Mouse (Mus musculus): ENCODE measurements around the gene Cpm. TPM values are rescaled to one million over a fixed set of nuclear protein-coding genes. Genes with fewer than 3 reads are reported as not detected.

Gene Cpm
- polyA plus RNA-seq, 1 experiment from 2014 or later, result 57.7 TPM

DNA sequence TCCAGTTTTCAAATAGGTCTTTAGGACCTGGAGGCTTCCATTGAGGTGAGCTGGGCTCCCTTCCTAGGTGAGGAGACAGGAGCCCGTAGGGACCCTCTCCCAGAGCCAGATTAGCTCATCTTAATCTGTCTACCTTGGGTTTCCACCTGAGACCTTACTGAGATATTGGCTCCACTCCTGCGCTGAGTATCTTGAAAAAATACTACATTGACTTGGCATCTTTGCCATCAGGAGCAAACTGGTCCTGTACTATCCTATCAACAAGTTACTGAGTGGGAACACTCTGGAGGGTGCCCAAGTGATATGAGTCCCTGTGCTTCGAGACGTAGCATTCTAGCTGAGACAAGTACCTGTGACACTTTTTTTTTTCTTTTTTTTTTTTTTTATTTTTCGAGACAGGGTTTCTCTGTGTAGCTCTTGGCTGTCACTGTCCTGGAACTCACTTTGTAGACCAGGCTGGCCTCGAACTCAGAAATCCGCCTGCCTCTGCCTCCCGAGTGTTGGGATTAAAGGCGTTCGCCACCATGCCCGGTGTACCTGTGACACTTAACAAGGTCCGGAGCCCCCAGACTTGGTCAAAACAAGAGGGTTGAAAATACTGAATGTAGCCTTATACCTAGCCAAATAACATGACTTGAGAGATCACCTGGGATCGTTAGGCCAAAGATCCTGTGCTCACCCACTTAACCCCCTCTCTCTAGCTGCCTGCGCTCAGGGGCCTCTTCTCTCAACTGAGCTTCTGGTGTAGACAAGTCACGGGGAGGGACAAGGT, 13.4 kb downstream of the Cpm start:
- Histone ChIP-seq H3K9ac (no peak overlapping the region), H3K4me3 (replicated peaks) (no peak overlapping the region), H3K27ac (no peak overlapping the region), H3K27me3 (replicated peaks) (no peaks in the 10 kb centered on the region), H3K4me2 (no peak overlapping the region), H3K9me3 (no peaks in the 10 kb centered on the region), H3K36me3 (no peaks in the 10 kb centered on the region), H3K4me1 (no peaks in the 10 kb centered on the region; the same call in 1 of the 2 replicates)
- 90% methylated on average over 15 of the region's 15 CpGs for WGBS
- ATAC-seq (ENCODE audit: insufficient read depth, low FRiP score, low read depth), result no peak

- H3K4me2 ChIP-seq, result no peak overlapping the region
- ATAC-seq (ENCODE audit: insufficient read depth, low FRiP score, low read depth), result no peak
- H3K27ac ChIP-seq, result no peak overlapping the region
- no peak overlapping the region for H3K4me3 ChIP-seq (replicated peaks)
- no peaks in the 10 kb centered on the region for H3K27me3 ChIP-seq (replicated peaks)
- H3K36me3 ChIP-seq, result no peaks in the 10 kb centered on the region
- 68% methylated on average over 6 of the region's 6 CpGs for WGBS
- H3K4me1 ChIP-seq, result no peaks in the 10 kb centered on the region; the same call in 1 of the 2 replicates
- no peak overlapping the region for H3K9ac ChIP-seq
- H3K9me3 ChIP-seq, result no peaks in the 10 kb centered on the region
Observed at GRCm38 (mm10) chr10:117643302-117643701, 14.0 kb downstream of the Cpm start.

DNA sequence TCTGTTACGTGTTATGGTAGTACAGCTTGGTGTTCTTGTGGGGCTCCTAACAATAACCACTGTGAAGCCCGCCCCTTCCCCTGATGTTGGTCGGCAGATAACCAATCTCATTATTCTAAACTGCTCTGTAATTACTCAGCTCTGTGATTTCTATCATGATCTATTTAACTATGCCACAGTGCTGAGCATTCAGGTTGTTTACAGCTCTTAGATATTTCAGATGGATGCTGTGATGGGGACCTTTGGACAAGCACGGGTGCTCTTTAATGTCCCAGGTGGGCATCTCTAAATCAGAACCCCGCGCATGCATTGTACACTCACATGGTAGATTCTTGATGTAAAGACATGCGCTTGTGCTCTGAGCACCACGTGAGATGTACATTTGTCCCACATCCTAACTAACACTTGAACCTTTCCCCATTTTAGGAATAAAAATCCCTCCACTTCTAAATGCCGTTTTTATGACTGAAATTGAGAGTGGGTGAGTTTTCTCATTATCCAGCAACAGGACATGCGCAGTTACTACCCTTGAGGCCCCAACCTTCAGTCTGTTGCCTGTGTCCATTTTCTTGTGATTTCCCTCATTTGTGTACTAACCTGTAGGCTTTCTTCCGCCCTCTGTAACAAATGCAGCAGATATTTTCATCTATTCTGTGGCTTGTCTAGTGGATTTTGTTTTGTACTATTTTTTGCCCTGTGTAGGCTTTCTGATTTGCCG, 14.6 kb downstream of the Cpm start:
- Histone ChIP-seq H3K27ac (no peak overlapping the region), H3K36me3 (no peaks in the 10 kb centered on the region), H3K4me3 (replicated peaks) (no peak overlapping the region), H3K27me3 (replicated peaks) (no peaks in the 10 kb centered on the region), H3K9me3 (no peaks in the 10 kb centered on the region), H3K4me1 (no peaks in the 10 kb centered on the region; the same call in 1 of the 2 replicates), H3K9ac (no peak overlapping the region), H3K4me2 (no peak overlapping the region)
- 83% methylated on average over 12 of the region's 12 CpGs for WGBS
- ATAC-seq (ENCODE audit: insufficient read depth, low FRiP score, low read depth), result 0 out of 2 replicates have a peak, but pooled peaks have one; percentile 19

GRCm38 (mm10) chr10:117644429-117644748, 15.1 kb downstream of the Cpm start:
- Histone ChIP-seq H3K4me3 (replicated peaks) (no peak overlapping the region), H3K4me1 (no peaks in the 10 kb centered on the region; the same call in 1 of the 2 replicates), H3K9me3 (no peaks in the 10 kb centered on the region), H3K27me3 (replicated peaks) (no peaks in the 10 kb centered on the region), H3K36me3 (no peaks in the 10 kb centered on the region), H3K9ac (no peak overlapping the region), H3K4me2 (no peak overlapping the region), H3K27ac (no peak overlapping the region)
- no peak for ATAC-seq (ENCODE audit: insufficient read depth, low FRiP score, low read depth)
- WGBS, result 61% methylated on average over 8 of the region's 8 CpGs

DNA sequence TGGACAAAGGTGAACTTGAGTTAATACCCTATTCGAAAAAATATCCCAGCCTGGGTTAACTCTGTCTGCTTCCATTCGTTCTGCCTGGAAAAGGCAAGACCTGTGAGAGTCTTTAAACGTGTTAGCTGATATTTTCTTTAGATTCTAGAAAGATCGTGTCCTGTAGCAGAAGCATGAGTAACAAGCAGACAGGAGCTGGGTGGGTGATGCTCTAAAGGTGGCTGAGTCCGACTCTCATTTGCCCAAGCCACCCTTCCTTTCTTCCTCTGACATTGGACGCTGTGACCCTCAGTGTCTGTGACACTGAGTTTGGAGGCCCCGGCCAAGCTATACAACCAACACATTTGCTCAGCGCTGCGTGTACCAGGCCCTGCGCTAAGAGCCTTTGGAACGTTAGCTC, 15.5 kb downstream of the Cpm start:
- Histone ChIP-seq H3K4me3 (replicated peaks) (no peak overlapping the region), H3K27ac (no peak overlapping the region), H3K4me1 (no peaks in the 10 kb centered on the region; the same call in 1 of the 2 replicates), H3K36me3 (no peaks in the 10 kb centered on the region), H3K9me3 (no peaks in the 10 kb centered on the region), H3K27me3 (replicated peaks) (no peaks in the 10 kb centered on the region), H3K9ac (no peak overlapping the region), H3K4me2 (no peak overlapping the region)
- no peak for ATAC-seq (ENCODE audit: insufficient read depth, low FRiP score, low read depth)
- WGBS, result 76% methylated on average over 11 of the region's 11 CpGs

- WGBS, result 71% methylated on average over 7 of the region's 7 CpGs
- Histone ChIP-seq H3K27me3 (replicated peaks) (no peaks in the 10 kb centered on the region), H3K4me1 (no peaks in the 10 kb centered on the region), H3K36me3 (no peaks in the 10 kb centered on the region), H3K4me2 (no peak overlapping the region), H3K27ac (no peak overlapping the region), H3K9me3 (no peaks in the 10 kb centered on the region), H3K4me3 (replicated peaks) (no peak overlapping the region), H3K9ac (no peak overlapping the region)
- ATAC-seq (ENCODE audit: insufficient read depth, low FRiP score, low read depth), result no peak
Observed at GRCm38 (mm10) chr10:117645487-117645964, 16.2 kb downstream of the Cpm start.

- no peak overlapping the region for H3K9ac ChIP-seq
- no peaks in the 10 kb centered on the region for H3K4me1 ChIP-seq
- 83% methylated on average over 5 of the region's 5 CpGs for WGBS
- no peak for ATAC-seq (ENCODE audit: insufficient read depth, low FRiP score, low read depth)
- no peaks in the 10 kb centered on the region for H3K36me3 ChIP-seq
- H3K27me3 ChIP-seq (replicated peaks), result no peaks in the 10 kb centered on the region
- H3K27ac ChIP-seq, result no peak overlapping the region
- H3K4me2 ChIP-seq, result no peak overlapping the region
- H3K4me3 ChIP-seq (replicated peaks), result no peak overlapping the region
- no peaks in the 10 kb centered on the region for H3K9me3 ChIP-seq
Observed at GRCm38 (mm10) chr10:117646482-117647157, 17.3 kb downstream of the Cpm start.

DNA sequence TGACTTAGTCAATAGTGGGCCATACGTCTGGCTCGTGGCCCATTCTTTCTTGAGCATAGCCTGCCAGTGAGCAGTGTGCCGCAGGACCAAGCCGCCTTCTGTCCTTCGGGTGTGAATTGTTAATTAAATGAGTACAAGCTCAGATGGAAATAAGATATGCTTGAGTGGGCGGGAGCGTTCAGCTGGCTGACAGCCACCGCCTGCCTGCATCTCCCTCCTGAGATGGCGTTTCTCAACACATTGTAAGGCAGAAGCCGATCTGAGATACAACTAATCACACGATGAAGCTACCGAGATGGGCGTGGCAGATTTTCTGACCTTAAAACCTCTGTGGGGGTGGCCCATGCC, 17.8 kb downstream of the Cpm start:
- no peaks in the 10 kb centered on the region for H3K27me3 ChIP-seq (replicated peaks)
- ATAC-seq (ENCODE audit: insufficient read depth, low FRiP score, low read depth), result no peak
- WGBS, result 79% methylated on average over 13 of the region's 13 CpGs
- no peaks in the 10 kb centered on the region for H3K9me3 ChIP-seq
- H3K9ac ChIP-seq, result no peak overlapping the region
- no peaks in the 10 kb centered on the region for H3K4me1 ChIP-seq
- H3K36me3 ChIP-seq, result no peaks in the 10 kb centered on the region
- H3K27ac ChIP-seq, result no peak overlapping the region
- H3K4me2 ChIP-seq, result no peak overlapping the region
- no peak overlapping the region for H3K4me3 ChIP-seq (replicated peaks)

DNA sequence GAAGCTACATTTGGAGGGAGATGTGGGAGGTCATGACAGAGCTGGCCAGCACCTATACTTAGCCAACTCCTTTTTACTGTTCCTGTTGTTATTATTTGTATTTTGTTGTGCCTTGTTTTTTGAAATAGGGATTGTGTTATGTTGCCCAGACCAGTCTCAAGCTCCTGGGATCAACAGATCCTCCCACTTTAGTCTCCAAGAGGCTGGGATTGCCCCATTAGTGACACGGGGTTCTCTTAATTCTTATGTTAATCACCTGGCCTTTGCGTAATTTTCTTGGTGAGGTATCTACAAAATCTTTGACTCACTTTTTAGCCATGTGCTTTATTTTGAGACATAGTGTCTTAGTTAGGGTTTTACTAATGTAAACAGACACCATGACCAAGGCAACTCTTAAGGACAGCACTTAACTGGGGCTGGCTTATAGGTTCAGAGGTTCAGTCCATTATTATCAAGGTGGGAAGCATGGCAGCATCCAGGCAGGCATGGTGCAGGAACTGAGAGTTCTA, 18.7 kb downstream of the Cpm start:
- no peak overlapping the region for H3K27ac ChIP-seq
- H3K9me3 ChIP-seq, result no peaks in the 10 kb centered on the region
- ATAC-seq (ENCODE audit: insufficient read depth, low FRiP score, low read depth), result no peak
- no peaks in the 10 kb centered on the region for H3K36me3 ChIP-seq
- H3K4me3 ChIP-seq (replicated peaks), result no peak overlapping the region
- 81% methylated on average over 2 of the region's 2 CpGs for WGBS
- no peaks in the 10 kb centered on the region for H3K27me3 ChIP-seq (replicated peaks)
- no peaks in the 10 kb centered on the region for H3K4me1 ChIP-seq
- H3K4me2 ChIP-seq, result no peak overlapping the region
- no peak overlapping the region for H3K9ac ChIP-seq

DNA sequence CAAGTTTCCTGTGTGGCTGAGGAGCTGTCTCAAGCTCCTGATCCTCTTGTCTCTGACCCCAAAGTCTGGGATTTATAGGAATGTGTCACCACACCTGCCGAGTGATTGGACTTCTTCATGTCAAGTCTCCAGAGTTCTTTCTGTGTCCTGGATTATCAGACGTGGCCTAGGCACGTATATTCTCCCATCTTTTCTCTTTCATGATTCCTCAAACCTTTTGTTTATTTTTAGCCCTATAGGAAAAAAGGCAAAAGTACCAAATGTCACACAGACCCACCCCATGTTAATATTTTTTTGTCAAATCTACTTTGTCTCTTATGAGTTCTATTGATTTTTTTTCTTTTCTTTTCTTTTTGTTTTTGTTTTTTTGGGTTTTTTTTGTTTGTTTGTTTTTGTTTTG, 19.3 kb downstream of the Cpm start:
- no peaks in the 10 kb centered on the region for H3K4me1 ChIP-seq
- H3K4me3 ChIP-seq (replicated peaks), result no peak overlapping the region
- H3K4me2 ChIP-seq, result no peak overlapping the region
- H3K27ac ChIP-seq, result no peak overlapping the region
- ATAC-seq (ENCODE audit: insufficient read depth, low FRiP score, low read depth), result no peak
- WGBS, result 72% methylated on average over 3 of the region's 3 CpGs
- H3K9me3 ChIP-seq, result no peaks in the 10 kb centered on the region
- H3K9ac ChIP-seq, result no peak overlapping the region
- H3K27me3 ChIP-seq (replicated peaks), result no peaks in the 10 kb centered on the region
- no peaks in the 10 kb centered on the region for H3K36me3 ChIP-seq

GRCm38 (mm10) chr10:117649292-117650041, 20.2 kb downstream of the Cpm start:
- H3K4me3 ChIP-seq (replicated peaks), result no peak overlapping the region
- no peak for ATAC-seq (ENCODE audit: insufficient read depth, low FRiP score, low read depth)
- 83% methylated on average over 11 of the region's 11 CpGs for WGBS
- H3K4me2 ChIP-seq, result no peak overlapping the region
- no peak overlapping the region for H3K9ac ChIP-seq
- no peak overlapping the region for H3K27ac ChIP-seq
- no peaks in the 10 kb centered on the region for H3K9me3 ChIP-seq
- H3K4me1 ChIP-seq, result no peaks in the 10 kb centered on the region
- H3K27me3 ChIP-seq (replicated peaks), result no peaks in the 10 kb centered on the region
- H3K36me3 ChIP-seq, result no peaks in the 10 kb centered on the region

Measured in stomach, embryonic 15.5 days (tissue).